Mouse (Mus musculus): ENCODE measurements around the gene Uck2.

Uck2 gene

DNA sequence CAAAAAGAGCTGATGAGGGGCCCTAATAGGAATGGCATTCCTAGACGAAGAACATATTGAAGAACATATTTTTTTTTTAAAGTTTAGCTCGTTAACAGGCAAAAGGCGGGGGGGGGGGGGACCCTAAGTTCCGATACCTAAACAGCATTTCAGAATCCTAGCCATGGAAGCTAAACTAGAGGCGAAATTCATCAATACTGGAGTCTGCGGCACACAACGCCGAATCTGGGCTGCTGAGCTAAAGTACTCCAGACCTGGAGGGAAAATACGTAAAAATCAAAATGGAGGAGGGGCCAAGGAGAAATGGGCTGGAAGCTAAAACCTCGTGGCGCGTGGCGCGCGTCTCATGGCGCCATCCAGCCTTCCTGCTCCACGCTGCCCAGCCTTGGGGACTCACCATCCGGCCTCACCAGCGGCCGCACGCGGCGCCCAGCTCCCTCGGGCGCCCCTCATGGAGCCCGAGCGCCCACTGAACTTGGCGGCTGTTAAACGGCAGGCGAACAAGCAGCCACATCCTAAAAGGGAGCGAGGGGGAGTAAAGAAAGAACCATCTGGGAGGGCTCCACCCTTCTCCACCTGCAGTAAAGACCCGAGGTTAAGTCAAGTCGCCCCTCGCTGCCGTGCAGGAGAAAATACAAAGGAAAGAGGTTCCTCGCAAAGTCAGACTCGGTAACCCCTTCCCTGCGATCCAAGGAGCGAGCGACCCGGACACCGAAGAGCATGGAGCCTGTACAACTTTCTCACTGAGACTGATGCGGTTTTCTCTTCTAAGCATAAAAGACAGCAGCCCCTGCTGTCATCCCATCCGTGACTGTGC, 1.5 kb downstream of the Uck2 start:
- no peak for DNase-seq (ENCODE audit: low read depth, low spot score)

DNA sequence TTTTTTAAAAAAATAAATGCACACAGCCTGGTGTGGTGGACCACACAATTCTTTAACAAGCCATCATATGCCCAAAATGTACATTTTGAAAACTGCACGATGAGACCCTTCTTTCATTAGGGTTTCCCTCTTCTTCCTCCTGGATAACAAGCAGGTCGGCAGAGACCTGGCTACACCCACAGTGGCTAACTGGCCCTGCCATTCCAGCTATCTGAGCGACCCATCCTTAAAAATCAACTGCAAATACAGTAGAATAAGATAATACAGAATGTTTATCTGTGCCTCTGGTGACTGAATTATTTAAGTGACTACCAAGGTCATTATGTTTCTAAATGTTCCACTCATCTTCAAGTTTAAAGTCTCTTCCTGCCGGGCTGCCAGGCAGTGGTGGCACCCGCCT, 2.4 kb downstream of the Uck2 start:
- no peak for DNase-seq (ENCODE audit: low read depth, low spot score)

DNA sequence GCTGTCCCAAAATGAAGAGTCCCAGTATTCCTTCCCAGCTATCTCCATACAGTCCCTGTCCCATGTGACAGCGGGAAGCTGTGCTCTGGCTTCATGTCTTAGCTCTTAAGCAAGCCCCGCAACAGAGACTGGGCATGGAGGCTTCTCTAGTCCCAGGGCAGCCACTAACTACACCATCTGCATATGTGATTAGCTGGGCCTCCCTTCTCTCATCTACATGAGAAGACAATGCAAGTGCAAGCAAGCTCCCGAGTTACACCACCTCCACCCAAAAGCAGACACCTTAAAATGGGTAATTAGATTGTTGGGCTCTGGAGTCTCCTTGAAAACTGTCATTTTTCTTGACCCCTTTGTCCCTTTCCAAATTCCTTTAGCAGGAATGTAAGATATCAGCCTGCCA, 3.0 kb downstream of the Uck2 start:
- DNase-seq (ENCODE audit: low read depth, low spot score): no peak

DNA sequence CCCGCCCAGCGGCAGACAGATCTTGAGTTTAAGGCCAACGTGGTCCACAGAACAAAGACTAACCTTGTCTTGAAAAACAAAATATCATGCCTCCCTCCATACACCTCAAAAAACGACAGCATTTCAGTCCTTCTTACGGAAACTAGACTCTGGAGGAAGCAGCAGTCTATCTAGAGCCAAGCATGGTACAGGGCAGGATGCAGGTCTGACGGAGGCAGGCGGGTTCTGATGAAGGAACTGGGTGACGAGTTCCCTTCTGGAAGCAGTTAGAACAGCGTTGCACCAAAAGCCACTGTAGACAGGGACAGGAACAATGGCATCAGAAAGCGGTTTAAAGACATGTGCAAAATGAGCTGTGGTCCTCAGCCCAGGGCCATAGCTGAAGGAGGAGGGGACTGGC, 5.1 kb downstream of the Uck2 start:
- DNase-seq (ENCODE audit: low read depth, low spot score): no peak

DNA sequence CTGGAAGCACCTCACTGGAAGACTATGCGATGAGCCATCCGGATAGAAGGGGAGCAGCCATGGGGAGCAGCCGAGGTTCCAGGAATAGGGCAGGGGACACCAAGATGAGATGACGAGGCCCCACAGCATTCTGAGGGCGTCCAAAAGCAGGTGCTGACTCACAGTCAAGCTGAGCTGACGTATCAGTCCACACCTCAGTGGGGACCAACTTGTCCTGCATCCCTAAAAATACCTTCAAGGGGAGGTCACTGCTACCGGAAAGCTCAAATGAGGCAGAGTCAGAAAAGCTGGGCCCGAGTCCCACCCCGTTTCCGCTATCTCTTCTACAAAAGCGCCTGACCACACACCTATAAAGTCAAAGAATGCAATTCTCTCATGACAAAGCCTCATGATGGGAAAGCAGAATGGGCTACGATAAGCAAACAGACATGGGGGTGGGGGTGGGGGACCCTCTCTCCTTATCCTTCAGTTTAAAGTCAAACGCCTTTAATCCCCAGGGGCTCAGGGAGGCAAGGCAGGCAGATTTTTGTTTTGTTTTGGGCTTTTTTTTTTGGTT, 5.9 kb downstream of the Uck2 start:
- no peak for DNase-seq (ENCODE audit: low read depth, low spot score)

DNA sequence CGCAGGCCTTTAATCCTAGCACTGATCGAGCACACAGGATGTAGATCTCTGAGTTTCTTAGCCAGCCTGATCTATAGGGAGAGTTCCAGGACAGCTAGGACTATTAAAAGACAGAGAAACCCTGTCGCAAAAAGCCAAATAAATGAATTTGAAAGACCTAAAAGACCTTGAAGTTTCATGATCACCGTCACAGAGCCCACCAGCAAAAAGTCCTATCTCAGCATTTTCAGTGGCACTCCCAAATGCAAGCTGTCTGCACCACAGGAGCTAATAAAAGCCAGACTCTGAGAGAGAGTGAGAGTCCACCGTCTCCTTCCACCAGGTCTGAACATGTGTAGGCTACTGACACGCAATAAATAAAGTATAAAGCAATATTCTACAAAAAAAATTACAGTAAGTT, 6.7 kb downstream of the Uck2 start:
- DNase-seq (ENCODE audit: low read depth, low spot score): no peak

DNA sequence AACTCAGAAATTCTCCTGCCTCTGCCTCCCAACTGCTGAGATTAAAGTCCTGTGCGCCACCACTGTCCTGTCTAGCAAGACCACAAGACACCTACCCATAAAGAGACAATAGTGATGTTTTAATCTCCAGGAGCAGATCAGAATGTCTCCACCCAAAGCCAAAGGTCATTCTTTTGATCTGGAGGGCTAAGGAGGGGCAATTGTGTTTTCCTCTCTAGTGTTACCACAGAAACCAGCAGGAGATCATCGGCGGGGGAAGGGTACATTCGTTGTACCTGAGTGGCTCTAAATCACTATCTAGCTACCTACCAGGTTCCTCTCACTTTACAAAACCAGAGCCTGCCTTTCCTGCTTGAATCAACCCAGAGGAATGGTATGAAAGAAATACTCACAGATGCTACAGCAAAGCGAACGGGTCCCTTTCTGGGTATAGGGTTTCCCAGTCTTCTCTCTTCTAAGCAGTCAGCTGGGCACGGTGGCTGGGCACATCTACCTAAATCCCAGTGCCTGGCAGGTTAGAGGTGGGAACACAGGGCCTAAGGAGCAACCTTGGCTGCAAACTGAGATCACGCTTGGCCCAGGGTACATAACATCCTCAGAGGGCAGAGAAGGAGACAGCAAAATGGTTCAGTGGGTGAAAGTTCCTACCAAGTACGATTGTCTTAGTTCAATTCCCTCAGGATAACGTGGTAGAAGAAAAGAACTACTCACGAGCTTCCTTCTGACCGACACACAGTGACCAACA, 10.3 kb downstream of the Uck2 start:
- no peak for DNase-seq (ENCODE audit: low read depth, low spot score)

DNA sequence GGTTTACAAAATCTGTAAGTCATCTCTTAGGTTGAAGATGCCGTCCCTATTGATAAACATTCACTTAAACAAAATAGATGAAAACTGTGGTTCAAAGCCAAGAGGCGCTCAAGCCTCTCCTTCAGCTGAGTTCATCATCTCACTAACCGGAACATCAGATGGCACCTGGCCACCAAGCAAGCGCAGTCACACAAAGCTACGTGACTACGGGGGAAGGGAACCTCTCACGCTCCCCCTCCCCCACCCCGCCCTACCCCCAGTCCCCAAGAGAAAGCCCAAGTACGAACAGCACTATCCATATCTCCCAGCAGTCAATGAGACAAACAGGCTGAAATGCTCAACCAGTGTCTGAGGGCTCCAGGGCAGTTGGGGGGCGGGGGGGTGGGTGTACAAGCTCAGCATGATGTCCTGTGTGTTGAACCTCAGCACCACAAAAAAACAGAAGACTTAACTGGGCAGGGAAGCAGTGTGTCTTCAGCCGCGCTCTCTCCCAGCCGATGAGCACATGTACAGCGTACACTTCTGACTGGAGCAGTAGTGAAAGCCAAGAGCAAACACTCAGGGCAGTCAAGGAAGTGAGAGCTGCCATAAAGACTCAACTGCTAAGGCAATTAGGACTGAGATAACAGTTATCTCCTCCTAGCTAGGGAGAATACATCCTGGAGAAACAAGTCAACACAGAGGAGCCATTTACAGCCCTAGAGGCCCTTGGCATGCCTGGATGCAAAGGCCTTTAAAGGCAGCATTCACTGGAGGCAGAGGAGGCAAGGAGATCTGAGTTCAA, 11.5 kb downstream of the Uck2 start:
- no peak for DNase-seq (ENCODE audit: low read depth, low spot score)

DNA sequence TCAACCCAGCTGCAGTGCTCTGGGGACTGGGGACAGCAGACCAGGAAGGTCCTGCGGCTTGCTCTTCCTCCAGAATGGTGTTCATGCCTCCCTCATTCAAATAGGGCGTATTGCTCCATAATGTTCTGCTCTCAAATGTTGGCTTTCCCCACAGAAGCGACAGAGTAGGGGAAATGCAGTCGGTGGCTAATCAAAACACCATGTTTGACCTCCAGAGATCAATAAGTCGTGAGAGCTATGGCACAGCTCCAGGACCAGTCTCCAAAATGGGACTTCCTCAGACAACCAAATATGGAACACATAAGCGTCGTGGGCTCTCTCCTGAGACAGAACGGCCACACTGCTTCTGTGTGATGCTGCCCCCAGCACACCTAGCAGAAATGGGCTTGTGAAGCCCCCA, 13.3 kb downstream of the Uck2 start:
- no peak for DNase-seq (ENCODE audit: low read depth, low spot score)

DNA sequence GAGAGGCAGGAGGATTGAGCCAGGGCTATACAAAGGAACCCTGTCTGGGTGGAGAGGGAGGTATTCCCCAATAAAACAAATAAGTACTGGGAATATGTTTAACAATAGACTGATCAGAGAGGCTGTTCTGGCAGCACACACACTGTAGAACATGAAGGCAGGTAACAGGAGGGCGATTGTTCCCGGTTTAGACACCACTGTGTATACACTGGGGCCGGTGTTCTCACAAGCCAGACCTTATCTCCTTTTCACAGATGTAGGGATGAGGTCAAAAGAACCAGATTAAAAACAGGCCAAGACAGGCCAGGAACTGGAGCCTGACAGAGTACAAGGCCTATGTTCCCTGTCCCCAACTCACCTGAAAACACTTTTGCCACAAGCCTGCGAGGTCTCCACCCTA, 13.8 kb downstream of the Uck2 start:
- no peak for DNase-seq (ENCODE audit: low read depth, low spot score)

DNA sequence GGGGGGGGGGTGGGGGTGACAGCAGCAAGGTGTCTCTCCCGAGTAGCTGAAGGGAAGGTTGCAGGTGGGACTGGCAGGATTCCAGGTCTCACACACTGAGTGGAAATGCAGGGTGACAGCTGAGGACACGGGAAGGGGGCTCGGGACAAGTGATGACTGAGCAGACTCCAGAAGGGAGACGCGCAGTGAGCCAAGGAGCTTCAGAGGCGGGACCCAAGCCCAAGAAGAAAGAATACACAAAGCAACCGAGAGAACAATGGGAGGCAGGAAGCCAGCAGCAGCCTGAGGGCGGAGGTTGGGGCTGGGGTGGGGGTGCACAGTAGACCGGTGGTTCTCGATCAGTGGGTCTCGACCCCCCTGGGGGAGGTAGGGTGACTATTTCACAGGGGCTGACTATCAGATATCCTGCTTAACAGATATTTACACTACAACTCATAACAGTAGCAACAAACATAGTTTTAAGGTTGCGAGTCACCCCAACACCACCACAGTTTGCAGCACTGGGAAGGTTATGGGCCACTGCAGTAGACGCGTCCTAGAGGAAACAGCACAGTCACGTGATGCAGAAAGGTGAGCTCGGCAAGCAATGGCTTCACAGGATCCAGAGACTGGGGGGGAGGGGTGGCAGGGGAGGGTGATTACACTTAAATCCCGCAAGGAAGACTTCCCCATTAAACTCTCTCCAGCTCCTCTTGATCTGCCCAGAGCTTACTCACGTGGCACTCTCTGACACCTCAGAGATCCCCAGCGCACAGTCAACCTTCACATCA, 14.6 kb downstream of the Uck2 start:
- DNase-seq (ENCODE audit: low read depth, low spot score): no peak

DNA sequence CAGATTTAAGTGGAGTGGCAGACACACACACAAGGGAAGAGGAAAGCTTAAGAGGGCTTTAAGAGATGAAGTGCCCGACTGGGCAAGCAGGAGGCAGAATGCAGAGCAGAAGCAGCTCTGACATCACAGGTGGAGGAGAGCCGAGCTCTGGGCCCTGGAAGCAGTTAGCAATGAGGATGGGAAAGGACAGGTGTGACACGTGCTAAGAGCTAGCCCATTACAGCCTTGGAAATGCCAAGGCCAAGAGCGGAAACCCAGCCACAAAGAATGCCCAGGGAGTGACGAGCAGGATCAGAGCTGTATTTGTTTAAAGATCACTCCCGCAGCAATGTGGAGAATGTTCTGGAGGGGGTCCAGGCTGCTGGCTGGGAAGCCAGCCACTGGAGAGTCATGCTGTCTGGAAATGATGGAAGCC, 15.3 kb downstream of the Uck2 start:
- DNase-seq (ENCODE audit: low read depth, low spot score): peak; percentile 64

DNA sequence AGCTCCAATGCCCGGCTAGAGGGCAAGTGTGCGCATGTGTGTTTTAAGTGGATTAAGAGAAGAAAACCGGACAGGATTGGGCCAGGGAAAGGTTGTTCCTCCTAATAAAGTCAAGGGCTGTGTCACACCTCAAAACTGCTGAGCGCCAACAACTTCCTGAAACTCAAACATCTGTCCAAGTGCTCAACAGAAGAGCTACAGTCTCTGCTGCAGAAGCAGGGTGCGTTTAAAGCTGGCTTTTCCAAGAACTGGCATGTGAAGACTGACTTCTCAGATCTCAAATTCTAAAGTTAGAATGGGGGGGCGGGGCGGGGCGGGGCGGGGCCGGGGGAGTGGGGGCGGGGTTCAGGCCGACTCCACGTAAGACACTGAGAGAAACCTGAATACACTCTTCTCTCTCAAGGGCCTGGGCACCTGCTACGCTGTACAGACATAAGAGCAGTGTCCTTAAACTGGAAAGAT, 15.7 kb downstream of the Uck2 start:
- no peak for DNase-seq (ENCODE audit: low read depth, low spot score)

DNA sequence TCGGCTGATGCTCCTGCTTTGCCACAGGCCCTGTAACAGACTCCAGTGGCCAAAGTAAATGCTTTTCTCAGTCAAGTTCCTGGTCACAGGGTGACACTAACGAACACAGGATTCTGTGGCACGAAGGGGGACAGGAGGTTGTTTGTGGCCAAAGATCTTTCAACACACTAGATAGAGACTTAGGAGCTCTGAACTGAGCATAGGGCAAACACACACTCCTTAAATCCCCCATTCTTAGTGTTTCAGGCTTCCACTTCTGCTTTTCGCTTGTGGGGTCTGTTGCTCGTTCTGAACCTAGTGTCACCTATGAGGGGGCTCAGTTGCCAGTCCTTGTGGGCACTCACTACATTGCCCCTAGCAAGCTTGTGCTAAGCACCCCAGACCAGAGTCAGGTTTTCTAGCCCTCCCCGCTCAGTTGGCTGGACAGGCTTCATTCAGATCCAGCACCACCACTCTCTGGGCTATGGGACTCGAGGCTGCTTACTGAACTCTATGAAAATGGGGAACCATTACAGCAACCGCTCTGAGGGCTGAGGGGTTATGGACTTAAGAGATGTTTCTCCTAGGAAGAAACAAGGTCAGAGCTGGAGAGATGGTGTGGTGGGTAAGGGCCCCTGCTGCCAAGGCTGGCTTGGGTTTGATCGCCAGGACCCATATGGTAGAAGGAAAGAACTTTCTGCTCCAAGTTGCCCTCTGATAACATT, 16.6 kb downstream of the Uck2 start:
- DNase-seq (ENCODE audit: low read depth, low spot score): no peak

DNA sequence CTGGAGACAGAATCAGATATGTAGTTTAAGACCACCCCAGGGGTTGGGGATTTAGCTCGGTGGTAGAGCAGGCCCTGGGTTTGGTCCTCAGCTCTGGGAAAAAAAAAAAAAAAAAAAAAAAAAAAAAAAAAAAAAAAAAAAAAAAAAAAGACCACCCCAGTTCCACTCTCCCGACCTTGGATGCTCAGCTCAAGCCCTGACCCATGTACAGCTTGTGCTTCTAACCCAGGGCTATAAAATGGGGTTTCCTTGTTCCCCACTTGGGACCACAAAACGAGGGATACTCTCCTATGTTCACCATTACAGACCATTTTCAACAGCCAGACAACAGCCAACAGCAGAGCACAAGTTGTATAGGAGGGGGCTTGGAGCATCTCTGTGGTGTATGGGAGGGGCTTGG, 18.4 kb downstream of the Uck2 start:
- no peak for DNase-seq (ENCODE audit: low read depth, low spot score)

DNA sequence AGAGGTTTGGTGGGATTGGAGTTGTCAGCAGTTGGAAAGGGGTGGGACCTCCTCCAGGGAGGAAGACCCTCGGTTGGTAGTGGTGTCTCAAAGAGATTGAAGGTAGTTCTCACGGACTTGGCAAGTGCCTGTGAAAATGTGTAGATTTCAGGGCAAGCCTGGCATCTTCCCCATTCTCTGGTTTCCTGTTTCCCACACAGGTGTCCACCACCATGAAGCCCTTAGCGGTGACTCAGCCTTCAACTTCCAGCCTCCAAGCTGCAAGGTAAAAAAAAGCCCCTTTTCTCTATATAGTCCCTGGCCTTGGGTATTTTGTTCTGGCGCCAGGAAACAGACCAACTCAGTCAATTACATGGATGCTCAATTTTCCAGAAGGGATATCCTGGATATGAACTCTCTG, 19.8 kb downstream of the Uck2 start:
- DNase-seq (ENCODE audit: low read depth, low spot score): no peak

DNA sequence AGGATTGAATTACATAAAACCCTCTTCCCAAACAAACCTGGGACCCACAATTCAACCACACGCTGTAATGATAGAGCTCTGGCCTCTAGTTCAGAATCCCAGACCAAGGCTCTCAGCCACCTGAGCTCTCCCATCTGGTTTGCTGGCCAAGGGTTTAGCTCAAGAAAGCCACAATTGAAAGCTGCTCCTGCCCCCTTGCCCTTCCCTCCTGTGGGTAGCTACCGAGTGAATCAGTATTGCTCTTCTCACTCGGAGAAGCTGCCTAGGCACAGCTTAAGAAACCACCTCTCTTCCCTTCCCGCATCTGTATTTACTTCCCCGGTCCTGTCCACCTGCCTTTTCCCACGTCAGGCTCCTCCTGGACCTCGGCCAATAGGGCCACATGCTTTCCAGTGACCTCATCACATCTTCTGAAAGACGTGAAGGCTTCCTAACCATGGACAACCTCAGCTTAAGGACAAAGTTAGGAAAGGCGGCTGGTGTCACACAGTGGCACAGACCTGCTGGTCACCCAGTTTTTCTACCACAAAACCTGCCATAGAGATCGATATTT, 22.6 kb downstream of the Uck2 start:
- DNase-seq (ENCODE audit: low read depth, low spot score): no peak

DNA sequence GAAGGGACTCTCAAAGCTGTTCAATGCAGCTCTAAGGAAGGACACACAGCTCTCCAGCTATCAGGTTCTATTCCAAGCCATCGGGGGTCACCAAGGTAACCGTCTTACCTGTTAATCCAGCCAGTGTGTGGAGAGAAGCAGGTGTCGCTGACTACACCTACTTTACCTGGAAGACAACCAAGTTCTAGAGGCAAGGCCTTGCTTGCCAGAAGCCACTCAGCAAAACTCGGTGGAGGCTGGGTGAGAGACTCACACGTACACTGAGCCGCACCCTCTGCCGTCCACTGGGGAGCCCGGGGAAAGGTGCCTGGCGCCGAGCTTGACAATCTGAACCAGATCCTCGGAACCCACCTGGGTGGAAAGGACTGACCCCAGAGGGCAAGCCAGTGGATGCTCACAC, 23.4 kb downstream of the Uck2 start:
- DNase-seq (ENCODE audit: low read depth, low spot score): no peak

DNA sequence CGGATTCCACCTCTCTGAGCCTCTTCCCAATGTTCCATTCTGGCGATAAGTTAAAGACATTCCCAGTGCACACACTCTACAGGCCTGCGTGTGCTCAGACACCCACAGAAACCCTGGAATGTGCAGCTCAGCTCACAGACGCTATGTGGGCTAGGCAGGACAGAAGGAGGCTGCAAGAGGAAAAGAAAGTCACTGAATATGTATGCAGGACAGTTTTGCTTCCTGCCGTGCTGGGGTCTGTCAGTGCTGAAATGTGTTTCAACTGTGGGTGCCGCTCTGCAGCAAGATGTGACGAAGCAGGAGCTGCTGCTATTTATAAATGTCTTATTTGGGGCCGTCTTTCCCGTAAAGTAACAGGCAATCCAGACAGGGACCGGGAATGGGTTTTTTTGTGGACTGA, 25.4 kb downstream of the Uck2 start:
- peak; percentile 94 for DNase-seq (ENCODE audit: low read depth, low spot score)

DNA sequence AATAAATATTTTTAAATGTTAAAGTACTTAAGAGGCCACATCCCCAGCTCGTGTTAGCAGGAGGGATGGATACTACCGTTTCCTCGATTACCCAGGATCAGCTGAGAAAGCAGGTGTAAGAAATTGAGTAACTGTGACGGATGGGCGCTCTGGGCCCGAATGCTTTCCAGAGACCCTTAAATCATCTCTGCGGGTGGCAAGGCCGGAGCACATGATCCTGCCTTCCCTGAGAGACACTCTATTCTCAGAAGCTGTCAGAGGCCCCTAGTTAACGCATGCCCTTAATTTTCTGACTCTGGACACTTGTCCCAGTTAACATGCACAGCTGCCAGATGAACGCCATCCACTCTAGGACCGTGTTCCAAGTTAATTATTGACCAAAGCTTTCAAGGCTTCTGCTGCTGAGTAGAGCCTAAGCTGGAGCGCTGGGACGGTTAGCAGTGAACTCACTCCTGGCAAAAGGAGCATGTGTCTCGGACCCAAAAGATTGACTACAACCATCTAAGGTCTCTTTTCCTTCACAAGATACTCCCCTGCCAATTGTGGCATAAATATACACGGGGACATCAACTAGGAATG, 28.3 kb downstream of the Uck2 start:
- no peak for DNase-seq (ENCODE audit: low read depth, low spot score)
